Mouse (Mus musculus): ENCODE measurements around the gene Ninl. TPM values are rescaled to one million over a fixed set of nuclear protein-coding genes. Genes with fewer than 3 reads are reported as not detected.

The Ninl gene
- polyA plus RNA-seq (2015; fragmentation: Nextera tagmentation; extraction: Ambion mirVana): 6.5 and 6.7 TPM in 2 replicates

GRCm38 (mm10) chr2:151039232-151039695, at the start of gene Ninl, which contains the start of gene Nanp:
Gene Ninl, minus strand, starts transcription at chr2:151039382.
Gene Nanp, minus strand, starts transcription at chr2:151039398.
- Histone ChIP-seq H3K4me3 (replicated peaks; ENCODE audit: low read depth, low read length) (peak within 1 kb of the TSS; percentile 88), H3K4me2 (ENCODE audit: low read length) (peak within 1 kb of the TSS; percentile 92), H3K27ac (peak within 1 kb of the TSS; percentile 74), H3K9me3 (replicated peaks; ENCODE audit: low read length) (no peaks in the 10 kb centered on the region), H3K4me1 (replicated peaks; ENCODE audit: insufficient read depth, low read length) (0 out of 2 replicates have a peak, but pooled peaks cover 7% of the 10 kb centered on the region), H3K36me3 (ENCODE audit: insufficient read depth, low read length) (no peaks in the 10 kb centered on the region), H3K9ac (ENCODE audit: low read depth, low read length) (peak within 1 kb of the TSS; percentile 97), H3K27me3 (ENCODE audit: insufficient read depth, low read length) (no peaks in the 10 kb centered on the region)
- no peak for TF ChIP-seq CTCF (IDR thresholded peaks at IDR 0.05; ENCODE audit: low read depth)
- under 1% methylated on average over 34 of the region's 34 CpGs for WGBS
- DNase-seq (ENCODE audit: low spot score) (peak; percentile 96), ATAC-seq (replicated peaks; ENCODE audit: low FRiP score, low read depth) (peak; percentile 95)

- ATAC-seq (replicated peaks; ENCODE audit: low FRiP score, low read depth): no peak
These were observed 17.5 kb upstream of the Ninl start for GRCm38 (mm10) chr2:151056637-151057036.

GRCm38 (mm10) chr2:151040411-151040810, 1.2 kb upstream of the Ninl start:
- H3K9ac ChIP-seq (ENCODE audit: low read depth, low read length): no peak overlapping the region
- no peak overlapping the region for H3K4me3 ChIP-seq (replicated peaks; ENCODE audit: low read depth, low read length)
- no peak for TF ChIP-seq CTCF (IDR thresholded peaks at IDR 0.05; ENCODE audit: low read depth)
- no peak overlapping the region for H3K4me2 ChIP-seq (ENCODE audit: low read length)
- no peaks in the 10 kb centered on the region for H3K9me3 ChIP-seq (replicated peaks; ENCODE audit: low read length)
- no peak overlapping the region for H3K27ac ChIP-seq
- WGBS: 92% methylated on average over 1 of the region's 1 CpGs
- H3K4me1 ChIP-seq (replicated peaks; ENCODE audit: insufficient read depth, low read length): 0 out of 2 replicates have a peak, but pooled peaks cover 7% of the 10 kb centered on the region
- DNase-seq (ENCODE audit: low spot score): no peak
- ATAC-seq (replicated peaks; ENCODE audit: low FRiP score, low read depth): no peak
- no peaks in the 10 kb centered on the region for H3K27me3 ChIP-seq (ENCODE audit: insufficient read depth, low read length)
- no peaks in the 10 kb centered on the region for H3K36me3 ChIP-seq (ENCODE audit: insufficient read depth, low read length)

More at GRCm38 (mm10) chr2:151056637-151057036, 17.5 kb upstream of the Ninl start:
- WGBS: 85% methylated on average over 1 of the region's 1 CpGs
- TF ChIP-seq CTCF (IDR thresholded peaks at IDR 0.05; ENCODE audit: low read depth): no peak
- no peak for DNase-seq (ENCODE audit: low spot score)
- H3K9me3 ChIP-seq (replicated peaks; ENCODE audit: low read length): no peaks in the 10 kb centered on the region
- no peaks in the 10 kb centered on the region for H3K4me1 ChIP-seq (replicated peaks; ENCODE audit: insufficient read depth, low read length)
- H3K27ac ChIP-seq: no peak overlapping the region
- no peaks in the 10 kb centered on the region for H3K36me3 ChIP-seq (ENCODE audit: insufficient read depth, low read length)
- no peak overlapping the region for H3K4me3 ChIP-seq (replicated peaks; ENCODE audit: low read depth, low read length)
- no peaks in the 10 kb centered on the region for H3K27me3 ChIP-seq (ENCODE audit: insufficient read depth, low read length)
- H3K9ac ChIP-seq (ENCODE audit: low read depth, low read length): no peak overlapping the region
- H3K4me2 ChIP-seq (ENCODE audit: low read length): no peak overlapping the region

- H3K9ac ChIP-seq (ENCODE audit: low read depth, low read length): peak overlapping the region; percentile 97
- H3K4me3 ChIP-seq (replicated peaks; ENCODE audit: low read depth, low read length): peak overlapping the region; percentile 88
- ATAC-seq (replicated peaks; ENCODE audit: low FRiP score, low read depth): 0 out of 2 replicates have a peak, but pooled peaks have one; percentile 10
- H3K4me2 ChIP-seq (ENCODE audit: low read length): peak overlapping the region; percentile 92
- H3K4me1 ChIP-seq (replicated peaks; ENCODE audit: insufficient read depth, low read length): 0 out of 2 replicates have a peak, but pooled peaks cover 7% of the 10 kb centered on the region
- H3K9me3 ChIP-seq (replicated peaks; ENCODE audit: low read length): no peaks in the 10 kb centered on the region
- DNase-seq (ENCODE audit: low spot score): peak; percentile 4
- no peaks in the 10 kb centered on the region for H3K36me3 ChIP-seq (ENCODE audit: insufficient read depth, low read length)
- WGBS: 32% methylated on average over 8 of the region's 8 CpGs
- H3K27ac ChIP-seq: peak overlapping the region; percentile 73
- no peak for TF ChIP-seq CTCF (IDR thresholded peaks at IDR 0.05; ENCODE audit: low read depth)
- H3K27me3 ChIP-seq (ENCODE audit: insufficient read depth, low read length): no peaks in the 10 kb centered on the region
These were observed 544 bp upstream of the Ninl start for GRCm38 (mm10) chr2:151039726-151040125.

GRCm38 (mm10) chr2:151038811-151039222, 365 bp downstream of the Ninl start:
- ATAC-seq (replicated peaks; ENCODE audit: low FRiP score, low read depth) (no peak; the same call in 1 of the 2 replicates), DNase-seq (ENCODE audit: low spot score) (peak; percentile 60)
- Histone ChIP-seq H3K9me3 (replicated peaks; ENCODE audit: low read length) (no peaks in the 10 kb centered on the region), H3K27me3 (ENCODE audit: insufficient read depth, low read length) (no peaks in the 10 kb centered on the region), H3K4me1 (replicated peaks; ENCODE audit: insufficient read depth, low read length) (0 out of 2 replicates have a peak, but pooled peaks cover 7% of the 10 kb centered on the region), H3K9ac (ENCODE audit: low read depth, low read length) (peak overlapping the region; percentile 97), H3K4me2 (ENCODE audit: low read length) (peak overlapping the region; percentile 92), H3K4me3 (replicated peaks; ENCODE audit: low read depth, low read length) (peak overlapping the region; percentile 88), H3K36me3 (ENCODE audit: insufficient read depth, low read length) (no peaks in the 10 kb centered on the region), H3K27ac (peak overlapping the region; percentile 74)
- under 1% methylated on average over 30 of the region's 30 CpGs for WGBS
- TF ChIP-seq CTCF (IDR thresholded peaks at IDR 0.05; ENCODE audit: low read depth): no peak

GRCm38 (mm10) chr2:151037876-151038552, 1.2 kb downstream of the Ninl start:
- Histone ChIP-seq H3K4me1 (replicated peaks; ENCODE audit: insufficient read depth, low read length) (0 out of 2 replicates have a peak, but pooled peaks cover 7% of the 10 kb centered on the region), H3K9ac (ENCODE audit: low read depth, low read length) (peak overlapping the region; percentile 97), H3K36me3 (ENCODE audit: insufficient read depth, low read length) (no peaks in the 10 kb centered on the region), H3K27ac (peak overlapping the region; percentile 74; the same call in 1 of the 2 replicates), H3K27me3 (ENCODE audit: insufficient read depth, low read length) (no peaks in the 10 kb centered on the region), H3K4me3 (replicated peaks; ENCODE audit: low read depth, low read length) (peak overlapping the region; percentile 88), H3K9me3 (replicated peaks; ENCODE audit: low read length) (no peaks in the 10 kb centered on the region), H3K4me2 (ENCODE audit: low read length) (peak overlapping the region; percentile 92)
- 46% methylated on average over 18 of the region's 18 CpGs for WGBS
- ATAC-seq (replicated peaks; ENCODE audit: low FRiP score, low read depth) (no peak), DNase-seq (ENCODE audit: low spot score) (no peak)
- no peak for TF ChIP-seq CTCF (IDR thresholded peaks at IDR 0.05; ENCODE audit: low read depth)
